Mouse (Mus musculus) thymus, adult 18-20 months (tissue): ENCODE data around the gene Tmem204.

Experiments
- DNase-seq, 2 experiments: peaks; one replicate each; pipeline ENCODE4 v3.0.0; 2022; ENCODE audit warnings: mixed read lengths in 2 of 2

The Tmem204 gene

DNA sequence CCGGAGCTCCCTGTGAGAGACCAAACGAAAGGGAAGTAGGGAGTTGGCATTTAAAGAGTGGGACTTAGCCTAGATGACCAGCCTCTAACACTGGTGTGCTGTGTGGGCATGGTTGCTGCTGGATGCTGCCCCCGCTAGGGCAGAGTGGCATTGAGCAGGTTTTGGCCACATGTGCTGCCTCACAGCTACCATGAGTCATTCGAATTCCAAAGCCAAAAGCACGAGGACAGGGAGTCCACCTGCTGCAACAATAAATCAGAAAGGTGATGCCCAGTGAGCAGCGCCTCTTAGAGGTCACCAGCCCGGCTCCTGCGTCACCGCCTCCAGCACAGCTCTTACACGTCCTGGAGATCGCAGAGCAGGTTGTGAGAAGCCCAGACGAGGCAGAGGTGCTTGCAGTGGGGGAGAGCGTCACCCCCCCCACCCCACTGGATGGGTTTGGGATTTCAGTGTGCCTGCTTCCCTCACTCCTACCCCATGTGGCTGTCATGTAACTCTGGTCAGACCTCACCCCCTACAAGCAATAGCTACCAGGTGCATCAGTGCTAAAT, 1.5 kb upstream of the Tmem204 start:
- DNase-seq, result no peak

DNA sequence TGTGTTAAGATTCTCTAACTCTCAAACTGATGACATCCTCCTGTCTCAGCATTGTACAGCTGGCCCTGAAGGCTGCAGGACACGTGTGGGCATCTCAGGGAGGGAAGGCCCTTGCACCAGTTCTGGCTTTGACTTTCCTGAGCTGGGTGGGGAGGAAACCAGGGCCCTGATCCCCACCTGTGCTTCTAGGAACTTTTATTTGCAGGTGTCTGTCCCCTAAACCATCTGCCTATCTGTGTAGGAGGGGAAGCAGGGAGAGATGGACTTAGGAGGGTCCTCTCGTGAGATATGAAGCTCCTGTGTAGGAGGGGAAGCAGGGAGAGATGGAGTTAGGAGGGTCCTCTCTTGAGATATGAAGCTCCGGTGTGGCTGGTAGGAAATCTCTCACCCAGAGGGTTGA, 504 bp downstream of the Tmem204 start:
- no peak for DNase-seq

DNA sequence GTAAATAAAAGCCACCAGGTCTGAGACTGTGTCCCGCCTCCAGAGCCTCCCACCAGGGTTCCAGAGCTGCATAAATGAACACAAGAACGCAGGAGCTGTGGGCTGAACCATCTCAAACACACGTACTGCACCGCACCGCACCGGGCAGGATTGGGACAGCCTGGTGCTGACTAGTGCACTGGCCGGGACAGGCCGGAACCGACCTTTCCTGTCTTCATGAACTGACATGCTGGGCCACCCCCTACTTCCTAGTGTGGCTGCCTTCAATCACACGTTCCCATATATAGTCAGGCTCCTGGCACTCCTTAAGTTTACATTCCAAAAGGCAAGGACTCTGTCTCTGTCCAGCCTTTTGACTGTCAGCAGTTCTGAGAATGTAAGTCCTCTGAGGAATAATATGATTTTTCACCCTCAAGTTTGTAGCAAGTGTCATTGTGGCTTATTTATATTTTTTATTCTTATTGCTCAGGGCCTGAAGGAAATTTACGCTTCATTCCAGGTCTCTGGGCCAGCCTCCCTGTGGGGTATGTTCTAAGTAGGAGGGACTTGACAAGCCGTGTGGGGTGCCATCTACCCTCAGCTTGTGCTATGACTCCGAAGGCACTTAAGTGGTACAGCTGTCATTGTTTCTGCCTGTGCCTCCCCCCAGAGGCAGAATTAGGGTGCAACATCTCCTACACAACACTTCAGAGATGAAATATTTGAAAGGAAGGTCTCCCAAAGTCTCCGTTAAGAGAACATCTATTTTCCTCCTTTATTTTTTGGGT, 1.1 kb downstream of the Tmem204 start:
- DNase-seq, result no peak

GRCm38 (mm10) chr17:25080960-25081381, 2.4 kb downstream of the Tmem204 start:
- DNase-seq, result no peak

GRCm38 (mm10) chr17:25080210-25080609, 3.2 kb downstream of the Tmem204 start:
- DNase-seq, result no peak

GRCm38 (mm10) chr17:25077771-25078372, 5.5 kb downstream of the Tmem204 start:
- DNase-seq, result no peak

GRCm38 (mm10) chr17:25076906-25077305, 6.5 kb downstream of the Tmem204 start:
- DNase-seq, result no peak

GRCm38 (mm10) chr17:25068690-25069089, 14.7 kb downstream of the Tmem204 start:
- DNase-seq, result no peak

DNA sequence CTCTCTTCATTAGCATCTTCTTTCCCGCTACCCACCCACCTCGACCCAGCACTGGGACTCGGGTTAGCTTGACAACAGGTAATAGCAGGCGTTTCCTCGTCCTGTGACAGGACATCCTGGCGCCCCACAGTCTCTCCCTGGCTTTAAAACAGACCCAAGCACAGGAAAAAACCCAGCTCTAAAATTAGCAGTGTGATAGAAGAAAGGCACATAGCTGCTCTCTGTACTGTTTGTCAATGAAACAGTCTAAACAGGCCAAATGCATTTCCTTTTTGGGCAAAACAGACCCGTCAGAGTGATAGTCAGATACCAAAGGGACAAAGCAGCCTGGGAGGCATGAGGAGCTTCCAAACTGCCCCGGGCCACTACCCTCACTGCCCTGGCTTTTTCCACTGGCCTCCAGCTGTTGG, 15.9 kb downstream of the Tmem204 start:
- DNase-seq, result no peak

DNA sequence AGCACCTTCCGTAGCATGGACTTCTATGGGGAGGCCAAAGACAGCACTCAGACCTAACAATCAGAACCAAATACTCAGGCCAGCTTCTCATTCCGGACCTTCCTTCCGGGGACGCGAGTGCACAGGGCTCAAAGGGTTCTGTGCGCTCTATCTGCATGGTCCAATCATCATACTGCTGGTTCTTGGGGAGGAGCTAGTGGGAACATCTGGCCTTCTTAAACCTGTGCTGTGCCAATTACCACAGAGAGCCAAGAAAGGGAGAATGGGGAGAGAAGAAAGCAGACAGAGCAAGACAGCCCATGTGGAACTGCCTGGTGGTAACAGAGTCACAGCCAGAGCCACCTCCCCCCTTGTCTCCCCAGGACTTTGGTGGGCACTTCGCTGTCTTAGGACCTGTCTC, 16.8 kb downstream of the Tmem204 start:
- DNase-seq, result no peak

GRCm38 (mm10) chr17:25065189-25065588, 18.2 kb downstream of the Tmem204 start:
- DNase-seq, result no peak

DNA sequence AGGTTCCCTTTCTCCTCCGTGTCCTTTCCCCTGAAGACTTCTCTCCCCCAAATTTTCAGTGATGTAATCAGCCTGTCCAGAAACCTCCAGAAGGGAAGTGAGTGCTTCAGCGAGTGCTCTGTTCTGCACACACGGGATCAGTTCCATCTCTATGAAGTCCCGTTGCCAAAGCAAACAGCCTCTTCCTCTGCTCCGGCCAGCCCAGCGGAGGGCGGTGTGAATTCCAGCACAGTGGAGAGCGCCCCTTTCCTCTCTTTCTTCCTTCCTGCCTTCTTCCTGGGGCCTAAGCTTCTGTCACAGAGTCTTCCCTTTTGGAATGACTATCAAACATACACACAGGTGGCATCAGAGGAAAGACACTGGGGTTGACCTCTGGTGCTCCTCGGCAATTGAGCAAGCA, 19.0 kb downstream of the Tmem204 start:
- DNase-seq, result no peak

- DNase-seq, result no peak
Measured at GRCm38 (mm10) chr17:25063872-25064271, 19.5 kb downstream of the Tmem204 start.

DNA sequence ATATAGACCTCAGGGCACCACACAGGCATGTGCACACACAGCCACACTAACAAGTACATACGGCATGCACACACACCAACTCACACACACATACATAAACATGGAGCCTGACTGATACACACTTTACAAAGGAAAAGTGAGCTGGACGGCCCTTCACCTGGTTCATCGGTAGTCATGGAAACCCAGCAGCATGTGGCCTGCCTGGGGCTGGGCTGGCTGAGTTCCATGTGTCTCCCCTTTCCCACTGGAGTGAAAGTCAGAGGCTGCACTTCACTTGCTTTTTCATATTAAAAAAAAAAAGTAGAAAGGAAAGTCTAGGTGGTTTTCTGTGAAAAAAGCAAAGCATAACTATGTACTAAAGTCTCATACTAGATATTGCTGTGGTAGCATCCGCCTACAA, 20.1 kb downstream of the Tmem204 start:
- no peak for DNase-seq

DNA sequence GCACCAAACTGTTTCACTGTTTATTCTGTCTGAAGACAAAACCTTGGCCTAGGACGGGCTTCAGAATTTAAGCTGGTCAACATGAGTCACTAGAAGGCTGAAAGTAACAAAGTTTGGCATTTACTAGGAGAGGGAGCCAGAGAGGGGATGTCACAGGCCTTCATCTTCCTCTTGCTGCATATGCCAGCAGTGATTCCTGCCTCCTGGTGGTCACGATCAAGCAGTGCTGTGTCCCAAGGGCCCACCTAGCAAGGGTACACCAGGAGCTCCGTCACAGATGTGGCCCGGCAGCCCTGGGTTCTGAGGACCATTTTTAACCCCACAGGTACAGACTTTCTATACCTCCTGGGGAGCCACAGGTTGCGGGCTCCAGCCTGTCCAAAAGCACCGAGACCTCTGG, 26.4 kb downstream of the Tmem204 start:
- DNase-seq, result no peak

DNA sequence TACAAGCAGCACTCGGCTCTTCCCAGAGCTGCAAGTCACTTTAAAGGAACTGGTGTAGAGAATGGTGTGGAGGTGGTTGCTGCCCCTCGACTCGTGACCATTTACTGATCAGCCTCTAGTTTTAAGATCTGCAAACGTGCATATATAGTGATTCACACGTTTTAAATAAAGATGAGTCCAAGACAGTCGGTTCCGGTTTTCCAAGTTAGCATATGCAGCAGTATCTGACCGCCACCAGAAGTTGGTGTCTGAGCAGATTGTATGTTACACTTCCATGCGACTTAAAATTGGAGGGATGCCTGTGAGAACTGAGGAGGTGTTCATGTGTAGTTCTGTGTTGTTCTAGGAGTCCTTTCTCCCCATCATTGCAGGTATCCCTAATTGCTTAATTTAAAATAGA, 30.1 kb downstream of the Tmem204 start:
- DNase-seq, result no peak

GRCm38 (mm10) chr17:25047143-25047542, 36.2 kb downstream of the Tmem204 start:
- DNase-seq, result no peak

- no peak for DNase-seq
Measured at GRCm38 (mm10) chr17:25045281-25045680, 38.1 kb downstream of the Tmem204 start.

- DNase-seq, result no peak
Measured at GRCm38 (mm10) chr17:25044879-25045278, 38.5 kb downstream of the Tmem204 start.

DNA sequence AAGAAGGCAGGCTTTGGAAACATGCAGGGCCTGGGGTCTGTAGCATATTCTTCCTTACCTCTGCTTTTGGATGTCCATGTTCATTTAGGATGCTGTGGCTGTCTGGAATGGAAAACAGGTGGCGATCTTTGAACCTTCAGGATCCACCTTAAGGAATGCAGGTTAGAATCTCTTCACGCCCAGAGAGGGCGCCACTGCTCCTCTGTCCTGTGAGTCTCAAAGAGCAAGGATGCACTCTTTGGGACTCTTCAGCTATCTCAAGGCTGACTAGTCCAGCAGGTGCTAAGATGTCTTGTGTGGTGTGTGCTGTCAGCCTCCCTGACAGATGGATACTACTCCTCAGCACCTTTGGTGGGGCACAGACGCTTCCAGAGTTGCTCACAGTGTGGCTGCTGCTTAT, 47.2 kb downstream of the Tmem204 start:
- DNase-seq, result no peak

DNA sequence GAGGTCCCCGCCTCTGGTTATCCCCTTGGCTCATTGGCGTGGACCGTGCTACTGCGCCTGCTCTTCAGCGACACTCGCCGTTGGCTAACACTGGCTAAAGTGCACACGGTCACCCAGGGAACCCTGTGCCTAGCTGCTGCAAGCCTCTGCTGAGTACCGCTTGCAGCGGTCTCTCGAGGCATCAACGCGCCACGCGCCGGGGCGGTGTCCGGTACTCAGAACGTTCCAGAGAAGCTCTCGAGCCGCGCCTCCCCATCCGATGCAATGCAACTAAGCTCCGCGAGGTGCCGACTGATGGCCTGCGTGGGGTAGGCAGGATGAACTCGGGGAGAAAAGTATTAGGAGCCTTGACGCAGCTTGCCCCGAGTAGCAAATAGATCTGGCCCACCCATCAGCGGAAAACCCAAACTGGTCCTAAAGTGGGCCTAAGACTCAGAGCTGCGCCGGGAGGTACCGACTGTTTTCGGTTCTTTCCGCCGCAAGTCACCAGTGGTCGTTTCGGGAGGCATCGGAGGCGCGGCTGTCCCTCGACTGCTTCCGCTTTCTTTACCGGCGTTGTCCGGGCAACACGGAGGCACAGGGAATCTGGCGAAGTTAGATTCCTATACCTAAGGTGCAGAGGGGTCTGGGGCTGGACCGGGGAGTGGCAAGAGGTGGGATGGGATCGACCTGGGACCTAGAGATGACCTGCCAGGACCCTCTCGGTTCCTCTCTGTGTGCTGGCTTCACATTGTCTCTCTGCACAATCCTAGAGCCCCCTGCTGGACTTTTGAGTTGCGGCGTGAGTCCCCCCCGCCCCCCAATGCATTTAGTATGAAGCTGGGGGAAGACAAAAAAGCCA, 66.9 kb downstream of the Tmem204 start:
- DNase-seq, result peak; percentile 49 to 64

DNA sequence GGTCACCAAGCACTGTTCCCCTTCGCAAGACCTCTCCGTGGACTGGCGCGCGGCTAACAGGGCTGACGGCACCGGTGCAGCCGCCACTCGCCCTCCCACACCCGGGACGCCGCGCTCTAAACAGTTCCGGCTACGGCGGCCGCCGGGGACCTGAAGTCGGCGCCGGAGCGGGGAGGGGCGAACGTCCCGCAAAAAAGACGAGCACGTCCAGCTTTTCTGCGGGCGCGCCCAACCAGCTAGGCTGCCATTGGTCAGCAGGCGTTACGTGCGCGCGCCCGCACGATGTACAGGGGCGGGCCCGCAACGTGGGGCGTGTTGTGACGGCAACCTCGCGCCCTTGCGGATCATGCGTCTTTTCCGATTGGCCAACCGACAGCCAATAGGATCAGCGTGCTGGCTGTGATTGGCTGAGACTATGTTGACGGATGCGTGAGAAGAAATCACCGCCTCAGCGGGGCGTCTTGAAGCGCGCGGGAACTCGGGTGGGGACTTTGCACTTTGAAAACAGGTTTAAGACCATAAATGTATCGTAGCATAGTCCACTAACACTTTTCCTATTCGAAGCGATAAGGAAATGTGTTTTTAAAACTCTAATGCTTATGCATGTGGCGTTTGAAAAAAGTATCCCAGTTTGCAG, 67.6 kb downstream of the Tmem204 start, which contains the start of the genes Cramp1l and Ift140:
TSS of gene Cramp1l (minus strand) at position 134 of the 637 bp plus-strand sequence.
TSS of gene Ift140 (plus strand) at position 431 of the 637 bp plus-strand sequence.
- DNase-seq, result peak; percentile 97 to 98
